Mouse (Mus musculus): ENCODE data around the gene Sec24d. TPM values are rescaled to one million over a fixed set of nuclear protein-coding genes. Genes with fewer than 3 reads are reported as not detected.

The Sec24d gene
- total RNA-seq, 2 experiments from 2014 or later = 8.2 to 8.4 TPM

DNA sequence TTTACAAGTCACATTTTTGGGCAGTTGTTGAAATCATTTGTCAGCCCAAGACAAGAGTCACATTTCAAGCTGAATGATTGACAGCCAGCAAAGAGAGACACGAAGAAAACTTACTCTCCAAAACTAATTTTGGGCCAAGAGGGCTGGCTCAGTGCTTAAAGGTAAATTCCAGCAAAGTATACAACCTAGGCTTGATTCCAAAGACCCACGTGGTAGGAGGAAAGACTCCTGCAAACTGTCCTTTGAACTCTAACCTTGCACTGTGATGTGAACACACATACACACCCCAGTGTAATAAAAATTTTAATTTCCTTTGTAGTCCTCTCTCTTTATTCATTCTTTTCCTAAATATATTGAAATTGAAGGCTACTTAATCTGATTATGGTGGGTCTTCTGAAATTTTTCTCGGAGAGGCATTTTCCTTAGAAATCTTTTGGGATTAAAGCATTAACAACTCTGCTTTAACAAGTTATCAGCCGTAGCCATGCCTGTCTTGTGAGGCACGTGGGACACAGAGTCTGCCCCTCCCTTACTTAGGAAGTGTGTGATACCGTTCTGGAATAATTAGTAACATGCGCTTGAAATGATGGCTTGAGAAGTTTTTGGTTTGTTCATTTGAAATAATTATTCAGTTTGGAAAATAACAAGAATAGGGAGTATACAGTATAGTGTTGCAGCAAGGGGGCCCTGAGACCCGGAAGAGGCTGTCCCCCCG, 21.8 kb downstream of the Sec24d start:
- no peak for DNase-seq
- intact Hi-C loops (cut with DNase I) = no loop called here

DNA sequence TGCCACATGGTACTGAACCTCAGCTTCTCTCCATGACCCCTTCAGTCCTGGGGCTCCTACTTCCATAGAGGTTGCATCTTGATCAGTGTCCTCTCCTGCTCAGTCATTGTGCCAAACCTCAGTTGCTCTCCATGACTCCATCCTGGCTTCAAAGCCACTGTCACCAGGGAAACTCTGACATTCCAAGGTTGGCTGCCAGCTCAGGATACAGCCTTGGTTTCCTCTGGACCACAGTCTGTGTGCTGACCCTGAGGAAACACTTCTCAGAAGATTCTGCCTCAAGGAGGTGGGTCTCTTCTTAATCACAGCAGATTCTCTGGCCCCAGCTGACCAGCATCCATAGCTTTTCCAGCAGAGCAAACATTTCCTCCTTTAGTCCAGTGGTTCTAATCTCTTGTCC, 24.4 kb downstream of the Sec24d start:
- intact Hi-C loops (cut with DNase I) = no loop called here
- no peak for DNase-seq

DNA sequence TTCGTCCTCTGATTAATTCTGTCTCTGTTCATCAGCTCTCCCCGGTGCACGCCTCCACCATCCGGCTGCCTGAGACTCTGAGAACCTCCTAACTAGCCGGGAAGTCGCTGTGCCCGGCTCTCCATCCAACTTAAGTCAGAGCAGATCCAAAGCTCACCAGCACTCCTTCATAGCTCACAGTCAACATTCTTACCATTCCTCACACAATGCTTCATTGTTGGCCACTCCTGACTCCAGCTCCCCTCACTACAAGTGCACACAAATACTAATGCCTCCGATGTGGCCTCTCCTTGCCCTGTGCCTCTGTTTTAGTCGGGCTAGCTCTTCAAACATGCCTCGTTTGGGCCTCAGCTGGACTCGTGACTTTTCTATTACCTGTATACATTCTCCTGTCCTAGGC, 29.4 kb downstream of the Sec24d start:
- DNase-seq = no peak
- intact Hi-C loops (cut with DNase I) = no loop called here

DNA sequence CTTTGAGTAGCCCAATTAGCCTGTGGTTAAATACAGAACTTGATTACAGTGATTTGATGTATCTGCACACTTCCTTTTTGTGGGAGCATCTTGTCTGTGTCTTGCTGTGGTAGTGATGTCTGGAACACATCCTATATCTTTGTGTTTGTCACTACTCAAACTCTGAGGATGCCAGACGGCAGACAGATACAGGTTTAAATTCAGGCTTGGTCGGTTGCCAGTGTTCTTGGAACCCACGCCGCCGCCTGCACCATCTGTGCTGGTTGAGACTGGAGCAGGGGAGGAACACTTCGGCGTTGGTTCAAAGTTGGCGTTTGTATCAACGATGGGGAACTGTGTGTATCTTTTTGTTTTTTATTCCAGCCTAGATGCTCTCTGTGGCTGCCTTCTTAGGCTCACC, 31.0 kb downstream of the Sec24d start:
- no peak for DNase-seq
- intact Hi-C loops (cut with DNase I) = no loop called here

DNA sequence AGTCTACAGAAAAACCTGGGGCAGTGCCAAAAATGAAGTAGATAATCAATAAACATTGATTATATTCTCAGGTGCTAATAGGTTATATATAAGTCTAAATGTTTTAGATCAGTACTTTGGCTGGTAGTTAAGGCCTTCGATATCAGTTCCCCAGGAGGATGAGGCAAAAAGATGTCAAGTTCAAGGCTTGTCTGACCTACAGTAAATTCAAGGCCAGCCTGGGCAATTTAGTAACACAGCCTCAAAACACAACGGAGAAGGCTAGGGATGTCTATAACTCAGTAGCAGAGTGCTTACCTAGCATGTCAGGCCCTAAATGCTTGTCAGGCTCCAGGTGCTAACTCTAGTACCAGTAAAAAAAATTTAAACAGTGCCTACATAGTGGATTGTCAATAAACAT, 34.3 kb downstream of the Sec24d start:
- no peak for DNase-seq
- intact Hi-C loops (cut with DNase I) = no loop called here

DNA sequence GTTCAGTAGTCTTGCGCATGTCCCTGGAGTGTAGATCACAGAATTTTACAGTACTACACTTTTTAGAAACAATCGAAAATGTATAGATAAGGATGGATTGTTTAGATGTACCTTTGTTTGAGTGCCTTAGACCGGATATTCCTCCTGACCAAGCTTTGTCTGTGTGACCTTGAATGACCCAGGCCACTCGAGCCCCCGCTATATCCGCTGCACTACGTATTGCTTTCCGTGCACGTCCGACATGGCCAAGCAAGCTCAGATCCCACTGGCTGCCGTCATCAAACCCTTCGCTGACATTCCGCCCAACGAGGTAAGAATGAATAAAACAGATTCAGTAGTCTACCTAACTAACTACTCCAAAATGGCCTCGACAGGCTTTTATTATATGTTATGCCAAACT, 38.4 kb downstream of the Sec24d start:
- DNase-seq = no peak
- intact Hi-C loops (cut with DNase I) = no loop called here

DNA sequence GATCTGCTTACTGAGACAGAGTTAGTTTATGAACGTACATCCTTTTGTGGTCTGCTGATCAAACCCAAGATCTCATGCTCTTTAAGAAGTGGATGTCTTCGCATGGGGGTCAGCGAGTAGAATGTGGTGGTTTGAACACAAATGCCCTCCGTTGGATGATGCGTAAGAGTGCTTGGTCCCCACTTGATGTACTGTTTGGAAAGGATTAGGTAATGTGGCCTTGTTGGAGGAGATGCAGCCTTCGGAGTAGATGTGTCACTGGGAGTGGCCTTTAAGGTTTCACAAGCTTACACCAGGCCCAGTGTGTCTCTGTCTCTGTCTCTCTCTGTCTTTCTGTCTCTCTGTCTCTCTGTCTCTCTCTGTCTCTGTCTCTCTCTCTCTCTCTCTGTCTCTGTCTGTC, 40.2 kb downstream of the Sec24d start:
- intact Hi-C loops (cut with DNase I) = no loop called here
- DNase-seq = no peak

DNA sequence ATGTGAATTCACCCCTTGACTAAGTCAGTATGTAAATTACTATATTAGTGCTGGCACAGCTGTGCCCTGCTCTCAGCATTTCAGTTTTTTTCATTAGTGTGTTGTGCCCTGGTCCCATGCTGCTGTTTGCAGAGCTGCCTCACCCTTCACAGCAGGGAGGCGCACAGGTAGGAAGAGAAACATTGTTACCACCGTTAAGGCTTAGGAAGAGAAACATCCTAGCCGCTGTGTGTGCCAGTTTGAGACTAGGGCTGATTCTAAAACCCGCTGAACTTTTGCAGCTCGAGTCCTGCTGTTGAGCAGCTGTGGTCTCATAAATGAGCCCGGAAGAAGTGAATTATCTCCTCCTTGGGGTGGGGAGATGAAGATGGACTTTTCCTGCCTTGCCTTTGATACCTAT, 41.9 kb downstream of the Sec24d start:
- intact Hi-C loops (cut with DNase I) = no loop called here
- no peak for DNase-seq

DNA sequence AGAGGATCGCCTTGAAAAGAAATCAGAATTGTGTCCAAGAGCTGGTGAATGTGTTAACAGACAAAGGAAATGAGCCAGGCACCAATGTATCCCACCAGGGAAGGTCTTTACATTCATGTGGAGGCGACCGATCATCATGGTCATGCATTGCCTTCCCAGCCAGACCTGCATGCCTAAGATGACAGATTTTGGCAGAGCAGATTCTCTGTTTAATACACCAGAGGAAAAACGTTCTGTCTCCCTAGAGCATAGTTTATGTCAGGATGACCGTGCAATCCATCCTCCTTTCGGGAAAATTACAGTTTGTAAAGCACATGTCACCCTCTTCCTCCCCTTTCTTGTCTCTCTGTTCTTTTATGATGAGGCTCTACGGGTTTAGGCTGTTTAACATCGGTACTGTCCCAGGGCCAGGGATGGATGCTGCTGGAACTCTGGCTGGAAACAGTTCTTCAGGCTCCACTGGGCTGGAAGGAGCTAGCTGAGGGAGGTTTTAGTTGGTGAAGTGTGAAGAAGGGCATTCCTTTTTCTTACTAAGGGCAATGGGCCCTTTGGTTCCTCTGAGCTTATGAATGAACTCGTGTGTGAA, 45.3 kb downstream of the Sec24d start:
- intact Hi-C loops (cut with DNase I) = no loop called here
- no peak for DNase-seq

DNA sequence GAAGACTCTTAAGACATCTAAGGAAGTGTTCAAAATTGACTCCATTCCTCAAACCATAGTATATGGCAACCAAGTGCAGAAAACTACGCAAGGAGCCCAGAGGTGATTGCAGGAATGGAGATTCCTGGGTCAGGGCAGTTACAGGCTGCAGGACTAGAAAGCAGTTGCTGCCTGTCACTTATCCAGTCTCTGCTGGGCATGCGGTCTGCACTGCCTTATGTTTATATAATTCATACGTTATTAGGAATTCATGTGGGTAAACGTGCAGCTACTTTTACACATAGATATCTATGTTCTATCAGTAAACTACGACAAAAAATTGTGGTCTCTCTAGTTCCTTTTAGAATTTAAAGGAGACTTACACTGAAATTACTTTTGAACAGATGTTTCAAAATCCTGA, 46.2 kb downstream of the Sec24d start:
- no peak for DNase-seq
- intact Hi-C loops (cut with DNase I) = no loop called here

DNA sequence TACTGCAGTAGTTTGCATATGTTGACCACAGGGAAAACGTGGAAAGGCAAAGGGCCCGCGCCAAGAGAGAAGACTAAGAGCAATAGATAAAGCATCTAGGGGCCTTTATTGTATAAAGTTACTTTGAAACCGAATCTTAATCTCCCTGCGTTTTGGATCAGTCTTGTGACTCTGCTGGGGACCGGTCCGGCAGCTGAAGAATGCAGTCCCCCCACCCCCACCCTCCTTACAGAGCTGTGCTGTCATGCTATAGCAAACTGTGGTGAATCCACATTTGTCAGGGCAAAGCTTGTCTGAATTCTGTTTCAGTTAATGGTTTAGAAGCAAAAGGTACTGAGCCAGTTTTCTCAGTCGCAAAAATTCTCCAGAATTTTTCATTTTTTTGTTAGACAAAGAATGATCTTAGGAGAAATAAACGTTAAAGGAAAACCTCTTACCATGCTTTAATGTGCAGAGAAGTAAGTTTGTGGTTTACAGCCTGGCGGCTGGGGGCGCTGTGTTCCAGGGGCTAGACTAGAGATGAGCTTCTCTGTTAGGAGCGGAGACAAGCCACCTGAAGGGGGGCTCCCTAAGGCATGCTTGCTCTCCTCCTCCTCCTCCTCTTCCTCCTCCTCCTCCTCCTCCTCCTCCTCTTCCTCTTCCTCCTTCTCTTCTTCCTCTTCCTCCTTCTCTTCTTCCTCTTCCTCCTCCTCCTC, 46.8 kb downstream of the Sec24d start:
- no peak for DNase-seq
- intact Hi-C loops (cut with DNase I) = no loop called here

DNA sequence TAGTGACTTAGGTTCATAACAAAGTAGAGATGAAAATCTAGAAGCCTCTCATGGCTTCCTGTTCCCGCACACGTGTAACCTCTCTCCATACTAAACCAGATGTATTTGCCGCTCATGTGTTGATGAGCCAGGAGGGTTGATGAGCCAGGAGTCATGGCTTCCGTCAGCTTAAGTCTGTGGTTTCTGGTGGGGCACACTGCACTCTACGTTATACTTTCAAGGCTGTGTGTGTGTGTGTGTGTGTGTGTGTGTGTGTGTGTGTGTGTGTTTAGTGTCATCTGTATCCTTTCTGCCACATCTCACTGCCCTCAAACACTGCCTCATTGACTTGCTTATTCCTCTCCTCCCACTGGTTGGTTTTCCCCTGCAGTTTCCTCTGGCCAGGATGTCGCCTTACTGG, 48.8 kb downstream of the Sec24d start:
- no peak for DNase-seq
- intact Hi-C loops (cut with DNase I) = no loop called here

DNA sequence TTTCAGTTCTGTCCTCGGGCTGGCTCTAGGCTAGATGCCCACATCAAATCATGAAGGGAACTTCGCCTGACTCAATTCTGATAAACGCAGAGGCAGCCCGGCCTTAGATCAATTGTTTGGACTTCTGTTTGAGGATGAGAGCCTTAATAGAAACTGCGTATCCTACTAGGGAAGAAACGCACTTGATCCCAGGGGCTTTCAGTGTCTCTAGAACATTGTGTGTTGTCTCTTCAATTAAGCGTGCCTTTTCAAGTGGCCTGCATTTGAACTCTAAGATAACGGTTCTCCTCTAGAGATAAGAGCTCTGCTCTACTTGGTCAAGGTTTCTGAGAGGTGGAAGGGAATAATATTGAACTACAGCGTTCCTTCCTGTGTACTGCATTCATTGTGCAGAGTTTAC, 49.8 kb downstream of the Sec24d start:
- intact Hi-C loops (cut with DNase I) = no loop called here
- DNase-seq = no peak

DNA sequence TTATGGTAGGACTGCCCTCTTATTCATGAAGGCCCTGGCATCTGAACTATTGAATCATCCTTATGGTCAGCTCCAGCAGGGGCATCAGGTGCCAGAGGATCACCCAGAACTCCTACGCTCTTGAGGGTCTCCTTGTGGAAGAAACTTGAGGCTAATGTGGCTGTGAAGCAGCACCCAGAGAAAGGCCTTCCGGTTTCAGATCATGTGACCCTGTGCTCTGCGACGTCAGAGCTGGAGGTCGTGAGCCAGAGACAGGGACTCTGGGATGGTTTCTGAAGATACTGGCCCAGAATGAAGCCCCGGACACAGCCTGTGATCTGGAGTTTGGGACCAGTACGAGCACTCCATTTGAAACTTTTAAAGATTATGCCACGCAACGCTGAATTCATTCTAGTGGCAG, 53.1 kb downstream of the Sec24d start:
- intact Hi-C loops (cut with DNase I) = no loop called here
- DNase-seq = no peak

DNA sequence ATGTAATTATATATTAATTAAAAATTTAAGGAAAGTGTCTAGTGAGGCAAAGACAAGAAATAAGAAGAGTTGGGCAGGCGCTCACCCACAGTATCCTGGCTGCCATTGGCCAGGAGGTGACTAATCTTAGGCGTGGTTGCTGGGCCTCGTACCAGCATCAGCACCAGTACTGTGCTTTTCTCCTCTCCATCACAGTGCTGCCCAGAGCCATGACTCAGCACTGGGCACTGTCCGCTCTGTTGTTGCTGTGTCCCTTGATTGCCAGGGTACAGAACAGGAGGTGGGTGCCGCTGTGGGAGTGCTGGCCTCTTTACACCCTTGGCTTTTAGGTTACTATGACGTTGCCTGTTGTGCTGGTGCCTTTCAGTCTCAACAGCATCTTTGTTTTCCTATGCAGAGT, 54.4 kb downstream of the Sec24d start:
- peak; percentile 52 to 53 for DNase-seq
- intact Hi-C loops (cut with DNase I) = loop anchor here (2.0 kb wide), 1 partner anchor 153 kb away; no protein-coding TSS in a partner anchor

DNA sequence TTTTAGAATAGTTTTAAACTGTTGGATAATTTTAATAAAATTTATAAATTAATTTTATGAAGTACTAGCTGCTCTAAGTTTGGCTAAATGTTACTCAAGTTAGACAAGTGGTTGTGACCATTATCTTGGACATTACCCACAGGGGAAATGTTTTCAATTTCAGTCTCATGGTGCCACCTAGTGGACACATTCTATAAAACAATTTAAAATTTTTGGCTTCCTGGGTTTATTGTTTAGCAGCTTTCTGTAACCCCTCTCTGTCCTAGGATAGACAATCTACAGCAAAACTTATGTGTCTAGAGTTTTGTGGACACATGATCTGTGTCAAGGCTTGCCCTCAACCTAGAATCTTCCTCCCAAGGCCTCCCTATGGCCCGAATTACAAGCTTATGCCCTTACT, 54.9 kb downstream of the Sec24d start:
- intact Hi-C loops (cut with DNase I) = loop anchor here (2.0 kb wide), 1 partner anchor 153 kb away; no protein-coding TSS in a partner anchor
- no peak for DNase-seq

DNA sequence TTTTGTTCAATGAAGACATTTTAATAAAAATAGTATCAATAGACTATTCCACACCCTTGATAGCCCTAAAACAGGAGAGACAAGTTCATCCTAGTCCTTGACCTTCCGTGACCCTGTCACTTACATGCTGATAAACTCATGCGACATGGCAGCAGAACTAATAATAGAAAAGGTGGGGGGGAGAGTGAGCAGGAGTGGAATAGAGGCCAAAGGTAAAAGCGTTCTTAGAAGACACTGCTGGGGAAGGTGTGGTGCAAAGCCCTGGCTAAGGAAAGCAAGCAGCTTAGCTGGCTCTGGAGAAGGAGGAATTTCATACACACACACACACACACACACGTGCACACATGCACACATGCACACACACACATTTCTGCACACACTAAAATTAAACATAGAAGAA, 57.1 kb downstream of the Sec24d start:
- DNase-seq = no peak
- intact Hi-C loops (cut with DNase I) = loop anchor here (2.0 kb wide), 1 partner anchor 90 kb away; no protein-coding TSS in a partner anchor

DNA sequence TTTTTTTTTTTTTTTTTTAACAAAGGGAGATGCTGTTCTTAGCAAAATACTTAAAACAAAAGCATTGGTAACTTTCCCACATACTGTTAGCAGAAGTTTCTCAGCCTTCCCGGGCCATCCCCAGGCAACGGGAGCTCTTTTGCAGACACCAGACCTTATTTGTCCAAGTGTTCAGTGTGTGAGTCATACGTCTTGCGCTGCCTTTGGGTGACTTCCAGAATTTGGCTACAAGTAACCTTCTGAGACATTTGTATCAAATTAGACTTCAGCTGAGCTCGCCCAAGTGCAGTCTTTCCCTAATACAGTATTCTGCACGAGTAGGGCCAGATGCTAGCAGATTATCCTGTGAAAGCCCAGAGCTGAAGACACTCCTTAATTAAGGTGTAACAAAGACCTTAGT, 62.0 kb downstream of the Sec24d start:
- peak; percentile 61 to 71 for DNase-seq
- intact Hi-C loops (cut with DNase I) = loop anchor here (5.0 kb wide), 1 partner anchor 217 kb away; no protein-coding TSS in a partner anchor

DNA sequence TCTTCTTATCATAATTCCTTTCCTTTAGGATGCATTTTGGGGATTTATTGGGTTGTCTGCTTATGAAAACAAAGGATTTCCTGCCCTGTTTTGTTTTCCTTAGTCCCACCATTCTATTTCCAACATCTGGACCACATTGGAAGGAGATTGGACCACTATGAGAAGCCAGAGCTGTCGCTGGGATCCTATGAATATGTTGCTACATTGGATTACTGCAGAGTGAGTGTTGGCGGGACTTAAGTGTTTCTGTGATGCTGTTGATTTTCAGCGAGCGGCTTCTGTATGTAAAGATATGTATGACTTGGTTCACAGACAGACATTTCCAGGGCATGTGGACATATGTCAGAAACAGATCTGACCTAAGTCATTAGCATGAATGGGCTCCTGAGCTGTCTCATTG, 63.0 kb downstream of the Sec24d start:
- intact Hi-C loops (cut with DNase I) = no loop called here
- DNase-seq = no peak

DNA sequence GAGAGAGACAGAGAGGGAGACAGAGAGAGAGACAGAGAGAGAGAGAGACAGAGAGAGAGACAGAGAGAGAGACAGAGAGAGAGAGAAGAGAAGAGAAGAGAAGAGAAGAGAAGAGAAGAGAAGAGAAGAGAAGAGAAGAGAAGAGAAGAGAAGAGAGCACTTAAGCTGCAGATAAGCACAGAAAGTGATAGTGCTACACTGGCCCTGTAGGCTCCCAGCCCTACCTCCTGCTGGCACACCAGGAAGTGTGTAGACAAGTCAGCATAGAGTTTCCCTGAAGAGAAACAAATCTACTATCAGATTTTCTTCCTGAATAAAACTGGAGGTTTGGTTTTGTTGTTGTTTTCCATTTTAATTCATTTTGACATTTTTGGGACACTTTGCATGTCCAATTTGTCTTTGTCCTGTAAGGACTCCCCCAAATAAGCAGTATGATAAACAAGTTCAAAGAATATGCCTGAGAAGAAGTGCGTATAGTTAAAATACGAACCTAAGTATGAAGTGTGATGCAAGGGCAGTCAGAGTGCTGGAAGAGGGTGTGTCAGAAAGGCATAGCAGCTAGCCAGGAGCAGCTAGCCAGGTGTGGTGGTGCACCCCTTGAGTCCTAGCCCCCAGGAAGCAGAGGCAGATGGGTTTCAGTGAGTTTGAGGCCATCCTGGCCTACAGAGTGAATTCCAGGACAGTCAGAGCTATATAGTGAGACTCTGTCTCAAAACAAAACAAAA, 65.2 kb downstream of the Sec24d start:
- intact Hi-C loops (cut with DNase I) = no loop called here
- DNase-seq = no peak

DNA sequence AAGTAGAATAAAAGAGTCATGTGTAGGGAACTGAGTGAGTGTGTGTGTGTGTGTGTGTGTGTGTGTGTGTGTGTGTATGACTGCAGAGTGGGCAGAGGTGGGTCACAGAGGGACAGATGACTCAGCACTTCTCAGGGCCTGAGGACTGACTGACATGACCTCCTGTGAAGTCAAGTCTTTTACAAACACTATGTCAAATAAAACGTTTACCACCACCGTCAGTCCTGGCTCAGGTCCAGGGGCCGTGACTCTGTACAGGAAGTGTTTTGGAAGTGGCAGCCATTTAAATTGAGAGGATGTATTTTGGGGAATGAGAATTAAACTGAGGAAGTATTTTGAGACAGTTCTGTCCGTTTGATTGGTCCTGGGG, 65.8 kb downstream of the Sec24d start:
- intact Hi-C loops (cut with DNase I) = no loop called here
- DNase-seq = no peak

Data from gastrocnemius, postnatal 36 days (tissue).